Mouse (Mus musculus): ENCODE measurements around the gene Plgrkt. TPM values are rescaled to one million over a fixed set of nuclear protein-coding genes. Genes with fewer than 3 reads are reported as not detected.

Plgrkt gene
- polyA plus RNA-seq, 1 experiment from 2014 or later = 43.6 TPM

- Histone ChIP-seq H3K9ac (ENCODE audit: low read depth, low read length) (no peak overlapping the region), H3K4me1 (ENCODE audit: control insufficient read depth, insufficient read depth, low read length) (no peaks in the 10 kb centered on the region), H3K27me3 (ENCODE audit: control insufficient read depth, insufficient read depth, low read length) (no peaks in the 10 kb centered on the region), H3K36me3 (ENCODE audit: control insufficient read depth, insufficient read depth, low read length) (peaks cover 3% of the 10 kb centered on the region; the same call in 1 of the 2 replicates), H3K4me3 (ENCODE audit: low read depth, low read length) (no peak overlapping the region), H3K27ac (ENCODE audit: low read depth, low read length) (no peak overlapping the region), H3K9me3 (replicated peaks; ENCODE audit: control insufficient read depth, low read length) (no peaks in the 10 kb centered on the region), H3K4me2 (no peak overlapping the region)
- ATAC-seq (replicated peaks; ENCODE audit: insufficient number of reproducible peaks, low FRiP score, low TSS enrichment) = no peak
- WGBS (ENCODE audit: insufficient replicate concordance) = 85% methylated on average over 2 of the region's 2 CpGs
These were observed 65.1 kb downstream of the Plgrkt start for GRCm38 (mm10) chr19:29302119-29302518.

- WGBS (ENCODE audit: insufficient replicate concordance) = 91% methylated on average over 13 of the region's 13 CpGs
- Histone ChIP-seq H3K4me1 (ENCODE audit: control insufficient read depth, insufficient read depth, low read length) (no peaks in the 10 kb centered on the region), H3K4me2 (no peak overlapping the region), H3K27me3 (ENCODE audit: control insufficient read depth, insufficient read depth, low read length) (no peaks in the 10 kb centered on the region), H3K36me3 (ENCODE audit: control insufficient read depth, insufficient read depth, low read length) (peaks cover 3% of the 10 kb centered on the region; the same call in 1 of the 2 replicates), H3K4me3 (ENCODE audit: low read depth, low read length) (no peak overlapping the region), H3K27ac (ENCODE audit: low read depth, low read length) (no peak overlapping the region), H3K9ac (ENCODE audit: low read depth, low read length) (no peak overlapping the region), H3K9me3 (replicated peaks; ENCODE audit: control insufficient read depth, low read length) (no peaks in the 10 kb centered on the region)
- ATAC-seq (replicated peaks; ENCODE audit: insufficient number of reproducible peaks, low FRiP score, low TSS enrichment) = no peak
These were observed 66.3 kb downstream of the Plgrkt start for GRCm38 (mm10) chr19:29300919-29301318.

Other genes starting within 250 kb of the Plgrkt start
- gene Jak2, start 115.6 kb downstream of the Plgrkt start, polyA plus RNA-seq (2014; fragmentation: Nextera tagmentation; extraction: Ambion mirVana) = 9.8 and 10.4 TPM in 2 replicates
- 5.5 and 6.6 TPM in 2 replicates for gene Insl6, start 42.0 kb downstream of the Plgrkt start, polyA plus RNA-seq (2014; fragmentation: Nextera tagmentation; extraction: Ambion mirVana)
- gene Rln1, start 32.7 kb downstream of the Plgrkt start, polyA plus RNA-seq (2014; fragmentation: Nextera tagmentation; extraction: Ambion mirVana) = 0.25 and 0.60 TPM in 2 replicates
- 0.48 and 0.62 TPM in 2 replicates for gene Cd274, start 65 bp upstream of the Plgrkt start, polyA plus RNA-seq (2014; fragmentation: Nextera tagmentation; extraction: Ambion mirVana)
- not detected in 2 replicates for gene Pdcd1lg2, start 43.5 kb upstream of the Plgrkt start, polyA plus RNA-seq (2014; fragmentation: Nextera tagmentation; extraction: Ambion mirVana)
- gene Ric1, start 154.9 kb upstream of the Plgrkt start, polyA plus RNA-seq (2014; fragmentation: Nextera tagmentation; extraction: Ambion mirVana) = 6.5 and 8.7 TPM in 2 replicates

Measured in heart, embryonic 11.5 days (tissue).